Mouse (Mus musculus): Measurements from ENCODE around the gene Plekha8. TPM values are rescaled to one million over a fixed set of nuclear protein-coding genes. Genes with fewer than 3 reads are reported as not detected.

Plekha8 gene
- polyA plus RNA-seq, 1 experiment: 6.5 TPM

- no peak for DNase-seq
- no peaks in the 10 kb centered on the region for H3K4me1 ChIP-seq (ENCODE audit: control insufficient read depth, insufficient read depth, low read length)
- no peak for TF ChIP-seq CTCF (conservative IDR thresholded peaks at IDR 0.05; ENCODE audit: insufficient read depth, insufficient read length, low read depth, low read length)
- TF ChIP-seq POLR2A (IDR thresholded peaks at IDR 0.05; ENCODE audit: low read depth, low read length): no peak
- 85% methylated on average over 3 of the region's 3 CpGs for WGBS
- H3K4me3 ChIP-seq (ENCODE audit: insufficient read depth, low read depth, low read length): no peak overlapping the region
- H3K27me3 ChIP-seq (replicated peaks; ENCODE audit: control insufficient read depth, insufficient read depth, low read length): no peaks in the 10 kb centered on the region
- H3K27ac ChIP-seq (ENCODE audit: insufficient read depth, low read depth, low read length): no peak overlapping the region
- peaks cover 11% of the 10 kb centered on the region for H3K36me3 ChIP-seq (ENCODE audit: control insufficient read depth, insufficient read depth, low read length)
Observed at GRCm38 (mm10) chr6:54639877-54640276, 45.0 kb downstream of the Plekha8 start.

GRCm38 (mm10) chr6:54641953-54642352, 47.0 kb downstream of the Plekha8 start:
- WGBS: 90% methylated on average over 2 of the region's 2 CpGs
- Histone ChIP-seq H3K4me3 (ENCODE audit: insufficient read depth, low read depth, low read length) (no peak overlapping the region), H3K27ac (ENCODE audit: insufficient read depth, low read depth, low read length) (no peak overlapping the region), H3K36me3 (ENCODE audit: control insufficient read depth, insufficient read depth, low read length) (peaks cover 9% of the 10 kb centered on the region), H3K4me1 (ENCODE audit: control insufficient read depth, insufficient read depth, low read length) (no peaks in the 10 kb centered on the region), H3K27me3 (replicated peaks; ENCODE audit: control insufficient read depth, insufficient read depth, low read length) (no peaks in the 10 kb centered on the region)
- no peak for DNase-seq
- TF ChIP-seq POLR2A (IDR thresholded peaks at IDR 0.05; ENCODE audit: low read depth, low read length) (no peak), CTCF (conservative IDR thresholded peaks at IDR 0.05; ENCODE audit: insufficient read depth, insufficient read length, low read depth, low read length) (no peak)

- Histone ChIP-seq H3K27me3 (replicated peaks; ENCODE audit: control insufficient read depth, insufficient read depth, low read length) (no peaks in the 10 kb centered on the region), H3K27ac (ENCODE audit: insufficient read depth, low read depth, low read length) (no peak overlapping the region), H3K4me1 (ENCODE audit: control insufficient read depth, insufficient read depth, low read length) (no peaks in the 10 kb centered on the region), H3K4me3 (ENCODE audit: insufficient read depth, low read depth, low read length) (no peak overlapping the region), H3K36me3 (ENCODE audit: control insufficient read depth, insufficient read depth, low read length) (peaks cover 9% of the 10 kb centered on the region)
- WGBS: 89% methylated on average over 4 of the region's 4 CpGs
- no peak for DNase-seq
- no peak for TF ChIP-seq POLR2A (IDR thresholded peaks at IDR 0.05; ENCODE audit: low read depth, low read length)
- TF ChIP-seq CTCF (conservative IDR thresholded peaks at IDR 0.05; ENCODE audit: insufficient read depth, insufficient read length, low read depth, low read length): no peak
Observed at GRCm38 (mm10) chr6:54643181-54643580, 48.3 kb downstream of the Plekha8 start.

- no peak for TF ChIP-seq POLR2A (IDR thresholded peaks at IDR 0.05; ENCODE audit: low read depth, low read length)
- TF ChIP-seq CTCF (conservative IDR thresholded peaks at IDR 0.05; ENCODE audit: insufficient read depth, insufficient read length, low read depth, low read length): no peak
- H3K36me3 ChIP-seq (ENCODE audit: control insufficient read depth, insufficient read depth, low read length): no peaks in the 10 kb centered on the region
- no peak overlapping the region for H3K27ac ChIP-seq (ENCODE audit: insufficient read depth, low read depth, low read length)
- peak; percentile 14 for DNase-seq
- no peaks in the 10 kb centered on the region for H3K4me1 ChIP-seq (ENCODE audit: control insufficient read depth, insufficient read depth, low read length)
- WGBS: 72% methylated on average over 11 of the region's 11 CpGs
- H3K27me3 ChIP-seq (replicated peaks; ENCODE audit: control insufficient read depth, insufficient read depth, low read length): no peaks in the 10 kb centered on the region
- H3K4me3 ChIP-seq (ENCODE audit: insufficient read depth, low read depth, low read length): no peak overlapping the region
Observed at GRCm38 (mm10) chr6:54655471-54656095, 60.7 kb downstream of the Plekha8 start.

- H3K4me3 ChIP-seq (ENCODE audit: insufficient read depth, low read depth, low read length): no peak overlapping the region
- H3K4me1 ChIP-seq (ENCODE audit: control insufficient read depth, insufficient read depth, low read length): no peaks in the 10 kb centered on the region
- no peaks in the 10 kb centered on the region for H3K36me3 ChIP-seq (ENCODE audit: control insufficient read depth, insufficient read depth, low read length)
- H3K27me3 ChIP-seq (replicated peaks; ENCODE audit: control insufficient read depth, insufficient read depth, low read length): no peaks in the 10 kb centered on the region
- DNase-seq: no peak
- TF ChIP-seq POLR2A (IDR thresholded peaks at IDR 0.05; ENCODE audit: low read depth, low read length) (no peak), CTCF (conservative IDR thresholded peaks at IDR 0.05; ENCODE audit: insufficient read depth, insufficient read length, low read depth, low read length) (no peak)
- 90% methylated on average over 6 of the region's 6 CpGs for WGBS
- H3K27ac ChIP-seq (ENCODE audit: insufficient read depth, low read depth, low read length): no peak overlapping the region
Observed at GRCm38 (mm10) chr6:54657861-54658260, 63.0 kb downstream of the Plekha8 start.

GRCm38 (mm10) chr6:54669868-54670267, 75.0 kb downstream of the Plekha8 start:
- Histone ChIP-seq H3K4me1 (ENCODE audit: control insufficient read depth, insufficient read depth, low read length) (no peaks in the 10 kb centered on the region), H3K4me3 (ENCODE audit: insufficient read depth, low read depth, low read length) (no peak overlapping the region), H3K27ac (ENCODE audit: insufficient read depth, low read depth, low read length) (no peak overlapping the region), H3K36me3 (ENCODE audit: control insufficient read depth, insufficient read depth, low read length) (no peaks in the 10 kb centered on the region), H3K27me3 (replicated peaks; ENCODE audit: control insufficient read depth, insufficient read depth, low read length) (no peaks in the 10 kb centered on the region)
- TF ChIP-seq POLR2A (IDR thresholded peaks at IDR 0.05; ENCODE audit: low read depth, low read length): no peak
- 90% methylated on average over 6 of the region's 6 CpGs for WGBS
- DNase-seq: no peak

- H3K36me3 ChIP-seq (ENCODE audit: control insufficient read depth, insufficient read depth, low read length): no peaks in the 10 kb centered on the region
- H3K27ac ChIP-seq (ENCODE audit: insufficient read depth, low read depth, low read length): no peak overlapping the region
- H3K4me1 ChIP-seq (ENCODE audit: control insufficient read depth, insufficient read depth, low read length): no peaks in the 10 kb centered on the region
- 54% methylated on average over 5 of the region's 5 CpGs for WGBS
- no peak overlapping the region for H3K4me3 ChIP-seq (ENCODE audit: insufficient read depth, low read depth, low read length)
- no peak for TF ChIP-seq POLR2A (IDR thresholded peaks at IDR 0.05; ENCODE audit: low read depth, low read length)
- no peak for TF ChIP-seq CTCF (conservative IDR thresholded peaks at IDR 0.05; ENCODE audit: insufficient read depth, insufficient read length, low read depth, low read length)
- no peaks in the 10 kb centered on the region for H3K27me3 ChIP-seq (replicated peaks; ENCODE audit: control insufficient read depth, insufficient read depth, low read length)
- DNase-seq: no peak
Observed at GRCm38 (mm10) chr6:54672901-54673300, 78.0 kb downstream of the Plekha8 start.
